Mouse (Mus musculus) hindbrain, embryonic 13.5 days (tissue): ENCODE measurements around the gene Rtn4rl1. TPM values are rescaled to one million over a fixed set of nuclear protein-coding genes. Genes with fewer than 3 reads are reported as not detected.
A peak's percentile ranks its signal among the peaks of the same experiment; 100 is the strongest.

ENCODE experiments used
- ATAC-seq: fragments of 200-750 bp; cut with Nextera tagmentation; 2 replicates; pipeline ENCODE4 v1.8.0; 2017; ENCODE audit warnings: moderate TSS enrichment; ENCODE audit not compliant: low FRiP score
- H3K27ac ChIP-seq: fragments of 300-500 bp; sonication (generic); 2 replicates; pipeline ENCODE4 v1.5.1; 2015; ENCODE audit warnings: inconsistent platforms, mild to moderate bottlenecking, moderate library complexity
- H3K27me3 ChIP-seq: fragments of 300-500 bp; sonication (generic); 2 replicates; pipeline ENCODE4 v1.6.1; 2015; ENCODE audit warnings: mild to moderate bottlenecking, inconsistent platforms
- H3K36me3 ChIP-seq: fragments of 300-500 bp; sonication (generic); 2 replicates; pipeline ENCODE4 v1.6.1; 2015; ENCODE audit warnings: mild to moderate bottlenecking, inconsistent platforms
- H3K4me1 ChIP-seq: fragments of 300-500 bp; sonication (generic); replicated peaks from 2 replicates; pipeline ENCODE4 v1.6.1; 2015; ENCODE audit warnings: inconsistent platforms
- H3K4me2 ChIP-seq: fragments of 300-500 bp; sonication (generic); 2 replicates; pipeline ENCODE4 v1.6.1; 2015; ENCODE audit warnings: inconsistent platforms, mild to moderate bottlenecking, moderate library complexity
- H3K4me3 ChIP-seq: fragments of 300-500 bp; sonication (generic); 2 replicates; pipeline ENCODE4 v1.5.1; 2015; ENCODE audit warnings: mild to moderate bottlenecking, inconsistent platforms
- H3K9ac ChIP-seq: fragments of 300-500 bp; sonication (generic); 2 replicates; pipeline ENCODE4 v1.6.1; 2015; ENCODE audit warnings: mild to moderate bottlenecking, inconsistent platforms
- H3K9me3 ChIP-seq: fragments of 300-500 bp; sonication (generic); 2 replicates; pipeline ENCODE4 v1.6.1; 2016; ENCODE audit warnings: inconsistent platforms
- WGBS: fragments of 180-500 bp; shearing (Covaris S2); methylation state at CpG from one replicate; pipeline ENCODE4 v1.1.7; 2015; 5-methylcytosine and 5-hydroxymethylcytosine counted together
- polyA plus RNA-seq: library from polyadenylated mRNA; unstranded; fragments of >200 nt; fragmentation: Nextera tagmentation; extraction: Ambion mirVana; gene quantifications from 2 replicates; pipeline ENCODE4 v1.2.1, GENCODE M21; 2015

Gene Rtn4rl1
- polyA plus RNA-seq, 1 experiment from 2014 or later: 8.0 TPM

DNA sequence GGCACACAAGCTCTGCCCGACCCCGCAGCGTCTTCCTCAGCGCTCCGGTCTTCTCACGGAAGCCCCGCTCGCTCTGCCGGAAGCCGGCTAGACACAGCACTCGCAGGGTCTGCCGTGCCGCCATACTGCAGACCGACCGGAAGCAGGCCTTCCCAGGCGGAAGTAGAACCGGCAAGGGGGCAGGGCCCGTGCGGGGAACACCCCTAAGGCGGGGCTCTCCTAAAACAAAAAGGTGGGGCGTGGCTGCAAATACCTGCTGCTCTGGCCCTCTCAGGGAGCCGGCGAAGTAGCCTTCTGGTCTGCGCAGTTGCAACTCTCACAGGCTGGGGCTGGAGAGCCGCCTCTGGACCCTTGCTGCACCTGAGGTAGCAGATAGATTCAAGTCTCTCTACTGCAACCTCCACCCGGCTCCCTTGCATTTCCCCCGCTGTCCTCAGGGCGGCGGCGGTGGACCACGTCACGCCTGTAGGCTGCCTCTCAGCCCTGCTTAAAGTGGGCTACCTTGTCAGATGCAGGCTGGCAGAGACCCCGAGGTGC is 14.8 kb upstream of the Rtn4rl1 start, which contains the start of gene Ovca2:
Gene Ovca2 (minus strand): TSS at position 164 of the 537 bp plus-strand sequence.
- ATAC-seq: peak; percentile 94
- Histone ChIP-seq H3K27me3 (peaks cover 15% of the 10 kb centered on the region), H3K9me3 (no peaks in the 10 kb centered on the region), H3K4me1 (peaks cover 42% of the 10 kb centered on the region), H3K27ac (peak within 1 kb of the TSS; percentile 92), H3K4me2 (peak within 1 kb of the TSS; percentile 97), H3K9ac (peak within 1 kb of the TSS; percentile 86), H3K36me3 (peaks cover 43% of the 10 kb centered on the region), H3K4me3 (peak within 1 kb of the TSS; percentile 68)
- under 1% methylated on average over 33 of the region's 33 CpGs for WGBS

DNA sequence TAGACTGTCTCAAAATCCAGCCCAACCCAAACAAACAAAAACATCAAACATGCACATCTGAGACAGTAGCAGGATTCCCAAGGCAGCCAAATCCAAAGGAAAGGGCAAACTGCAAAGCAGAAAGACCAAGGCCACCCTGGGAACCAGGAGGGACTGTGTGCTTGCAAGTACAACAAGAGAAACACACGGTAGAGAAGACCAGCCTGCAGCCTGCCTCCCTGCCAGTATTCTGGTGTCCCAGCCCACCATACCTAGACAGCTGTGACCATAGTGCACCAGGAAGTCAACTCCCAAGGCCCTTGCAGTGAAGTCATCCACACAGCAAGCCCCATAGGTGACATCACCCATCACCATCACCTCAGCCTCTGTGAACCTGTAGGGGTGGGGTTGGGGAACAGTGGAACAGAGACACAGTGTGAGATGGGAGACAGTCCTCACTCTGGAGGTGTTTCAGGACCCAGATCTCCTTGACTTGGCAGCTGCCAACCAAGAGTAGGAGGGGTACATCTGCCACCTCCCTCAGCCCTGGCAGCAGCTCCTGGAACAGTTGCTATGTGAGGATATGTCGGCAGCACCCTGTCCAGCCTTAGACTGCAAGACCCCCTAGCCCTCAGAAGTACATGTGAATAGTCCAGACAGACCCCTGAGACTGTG is 9.5 kb upstream of the Rtn4rl1 start:
- Histone ChIP-seq H3K27ac (peak overlapping the region; percentile 58), H3K4me3 (no peak overlapping the region), H3K36me3 (peaks cover 33% of the 10 kb centered on the region), H3K9me3 (no peaks in the 10 kb centered on the region), H3K4me2 (no peak overlapping the region), H3K9ac (peak overlapping the region; percentile 43), H3K4me1 (peaks cover 47% of the 10 kb centered on the region), H3K27me3 (no peaks in the 10 kb centered on the region)
- ATAC-seq: no peak
- 87% methylated on average over 2 of the region's 2 CpGs for WGBS

DNA sequence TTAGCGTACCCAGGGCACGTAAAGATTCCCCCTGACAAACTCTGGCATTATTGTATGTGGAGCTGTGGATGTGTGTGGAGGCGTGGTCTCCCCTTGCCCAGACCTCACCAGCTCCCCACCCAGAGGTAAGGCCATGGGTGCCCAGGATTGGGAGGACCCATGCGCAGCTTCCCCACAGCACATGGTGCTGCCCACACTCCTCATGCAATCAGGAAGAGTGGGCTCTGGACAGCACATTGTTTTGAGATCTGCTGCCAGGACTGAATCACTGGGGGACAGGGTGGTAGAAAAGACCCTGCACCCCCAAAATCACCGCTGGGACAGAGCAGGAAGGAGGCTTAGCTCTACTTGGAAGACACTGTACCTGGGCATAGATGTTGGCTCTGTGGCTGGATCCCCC is 9.0 kb upstream of the Rtn4rl1 start:
- H3K4me1 ChIP-seq: peaks cover 47% of the 10 kb centered on the region
- ATAC-seq: no peak
- no peak overlapping the region for H3K4me2 ChIP-seq
- H3K27me3 ChIP-seq: no peaks in the 10 kb centered on the region
- H3K9ac ChIP-seq: peak overlapping the region; percentile 43
- H3K4me3 ChIP-seq: no peak overlapping the region
- H3K9me3 ChIP-seq: no peaks in the 10 kb centered on the region
- WGBS: 92% methylated on average over 5 of the region's 5 CpGs
- H3K27ac ChIP-seq: peak overlapping the region; percentile 58
- H3K36me3 ChIP-seq: peaks cover 33% of the 10 kb centered on the region

DNA sequence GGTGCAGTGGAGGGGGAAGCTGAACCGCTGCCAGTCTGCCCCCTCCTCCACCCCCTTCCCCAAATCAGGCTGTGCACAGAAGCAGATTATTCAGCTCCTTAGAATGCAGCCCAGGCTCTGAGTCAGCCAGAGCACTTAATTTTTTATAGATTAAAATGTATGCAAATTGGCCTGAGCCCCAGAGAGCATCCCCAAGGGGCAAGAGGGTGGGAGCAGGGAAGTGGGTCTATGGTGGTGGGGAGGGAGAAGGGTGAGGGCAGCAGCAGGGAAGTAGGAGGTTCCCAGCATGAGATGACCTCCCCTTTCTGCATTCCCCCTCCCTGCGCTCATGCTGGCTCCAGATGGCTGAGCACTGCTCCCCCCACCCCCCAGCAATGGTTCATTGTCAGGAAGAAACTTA is 8.6 kb upstream of the Rtn4rl1 start:
- H3K27ac ChIP-seq: peak overlapping the region; percentile 58
- H3K27me3 ChIP-seq: no peaks in the 10 kb centered on the region
- ATAC-seq: no peak
- H3K9me3 ChIP-seq: no peaks in the 10 kb centered on the region
- H3K4me1 ChIP-seq: peaks cover 48% of the 10 kb centered on the region
- H3K9ac ChIP-seq: peak overlapping the region; percentile 43
- WGBS: 37% methylated on average over 2 of the region's 2 CpGs
- no peak overlapping the region for H3K4me2 ChIP-seq
- H3K4me3 ChIP-seq: no peak overlapping the region
- peaks cover 33% of the 10 kb centered on the region for H3K36me3 ChIP-seq

DNA sequence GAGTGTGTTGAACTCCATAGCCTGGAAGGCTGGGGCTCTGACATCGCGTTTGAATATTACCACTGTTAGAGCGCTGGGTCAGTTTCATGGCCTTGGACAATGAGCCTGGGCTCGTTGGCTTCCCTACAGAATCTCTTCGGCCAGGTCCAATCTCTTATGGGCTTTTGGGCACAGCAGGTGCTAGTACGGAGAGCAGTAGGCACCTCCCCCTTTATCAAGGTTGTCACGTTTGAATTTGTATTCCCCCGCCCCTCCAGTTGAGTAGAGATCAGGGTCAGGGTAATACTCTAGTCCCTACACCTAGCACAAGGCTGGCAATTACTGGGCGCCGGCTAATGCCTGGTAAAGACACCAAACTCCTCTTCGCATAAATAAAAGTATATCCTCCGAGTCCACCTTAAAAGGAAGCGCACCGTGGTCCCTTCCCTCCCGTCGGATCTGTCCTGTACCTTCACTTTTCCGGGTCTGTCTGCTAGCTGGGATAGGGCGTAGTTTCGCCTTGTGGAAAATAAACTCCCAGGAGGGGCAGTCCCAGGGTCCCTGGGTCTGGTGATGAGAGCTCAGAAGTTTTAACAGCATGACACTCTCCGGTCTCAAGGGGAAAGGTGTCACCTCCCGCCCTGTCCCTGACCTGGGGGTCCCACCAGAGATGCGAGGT is 3.7 kb upstream of the Rtn4rl1 start:
- Histone ChIP-seq H3K4me1 (peaks cover 52% of the 10 kb centered on the region), H3K9ac (peak overlapping the region; percentile 80), H3K4me2 (peak overlapping the region; percentile 90), H3K27me3 (peaks cover 40% of the 10 kb centered on the region), H3K9me3 (no peaks in the 10 kb centered on the region), H3K4me3 (peak overlapping the region; percentile 86), H3K27ac (no peak overlapping the region), H3K36me3 (no peaks in the 10 kb centered on the region)
- WGBS: under 1% methylated on average over 22 of the region's 22 CpGs
- no peak for ATAC-seq

DNA sequence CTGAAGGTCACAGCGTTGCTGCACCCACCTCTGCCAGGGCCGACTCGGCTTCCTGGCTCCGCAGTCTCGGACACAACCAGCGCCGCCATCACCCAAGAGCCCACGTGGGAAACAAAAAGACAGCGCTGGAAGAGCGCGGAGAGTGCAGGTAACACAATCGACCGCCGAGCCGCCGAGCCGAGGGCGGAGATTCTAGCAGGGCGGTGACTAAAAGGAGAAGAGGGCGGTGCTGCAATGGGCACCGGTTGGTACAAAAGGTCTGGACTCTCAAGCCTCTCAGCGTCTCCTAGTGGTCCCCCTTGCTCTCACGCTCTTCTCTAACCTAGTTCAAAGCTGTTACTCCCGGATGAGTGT is 3.2 kb upstream of the Rtn4rl1 start:
- Histone ChIP-seq H3K9me3 (no peaks in the 10 kb centered on the region), H3K4me3 (peak overlapping the region; percentile 86), H3K27me3 (peaks cover 45% of the 10 kb centered on the region), H3K4me2 (peak overlapping the region; percentile 90), H3K27ac (0 out of 2 replicates have a peak overlapping the region, but pooled peaks have one; percentile 30), H3K4me1 (peaks cover 52% of the 10 kb centered on the region), H3K9ac (peak overlapping the region; percentile 80), H3K36me3 (no peaks in the 10 kb centered on the region)
- peak; percentile 83 for ATAC-seq
- WGBS: under 1% methylated on average over 24 of the region's 24 CpGs

DNA sequence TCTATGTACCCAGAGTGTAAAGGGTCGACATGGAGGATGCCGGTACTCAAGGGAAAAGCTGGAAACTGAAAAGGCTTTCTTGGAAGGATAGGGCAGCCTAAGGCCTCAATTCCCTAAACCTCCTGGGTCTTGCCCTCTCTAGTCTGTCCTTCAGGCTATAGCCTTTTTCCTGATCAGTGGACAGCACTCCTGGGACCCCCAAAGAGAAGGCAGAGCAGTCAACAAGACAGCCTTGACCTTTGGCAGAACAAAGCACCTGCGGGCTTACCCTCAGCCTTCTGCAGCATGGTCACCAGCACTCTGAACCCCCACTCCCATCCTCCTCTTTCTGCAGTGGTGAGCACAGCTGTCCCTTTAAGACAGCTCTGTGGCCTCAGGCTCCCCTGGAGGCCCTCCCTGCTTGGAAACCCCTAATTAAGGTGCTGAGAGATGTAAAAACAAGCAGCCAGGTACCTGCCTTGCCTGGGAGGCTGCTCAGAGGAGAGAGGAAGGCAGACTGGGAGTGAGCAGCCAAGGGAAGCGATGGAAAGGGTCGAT is 2.6 kb upstream of the Rtn4rl1 start, which contains the start of gene Dph1:
Gene Dph1 (minus strand): TSS at position 337 of the 537 bp plus-strand sequence.
- ATAC-seq: no peak
- Histone ChIP-seq H3K9ac (peak within 1 kb of the TSS; percentile 80), H3K4me2 (peak within 1 kb of the TSS; percentile 90), H3K9me3 (no peaks in the 10 kb centered on the region), H3K4me1 (peaks cover 53% of the 10 kb centered on the region), H3K36me3 (no peaks in the 10 kb centered on the region), H3K27ac (peak within 1 kb of the TSS; percentile 30), H3K4me3 (peak within 1 kb of the TSS; percentile 86), H3K27me3 (peaks cover 52% of the 10 kb centered on the region)
- WGBS: 45% methylated on average over 5 of the region's 5 CpGs

DNA sequence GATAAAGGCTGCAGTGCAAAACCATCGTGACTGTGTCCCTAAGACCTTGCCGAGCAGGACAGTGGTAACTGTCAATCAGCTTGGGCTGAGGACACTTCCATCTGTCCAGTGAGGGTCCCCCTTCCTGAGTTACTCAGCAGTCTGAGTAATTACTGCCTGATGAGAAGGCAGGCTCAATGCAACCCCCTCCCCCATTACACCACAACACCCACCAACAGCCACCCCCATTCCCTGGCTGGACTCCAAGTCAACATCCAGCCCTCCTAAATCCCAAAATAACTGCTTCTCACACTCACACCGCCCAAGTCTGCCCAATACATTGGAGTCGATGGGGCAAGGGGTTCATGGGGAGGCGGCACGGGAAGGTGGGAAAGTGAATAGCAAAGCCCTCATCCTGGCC is 1.7 kb upstream of the Rtn4rl1 start:
- Histone ChIP-seq H3K36me3 (no peaks in the 10 kb centered on the region), H3K27ac (no peak overlapping the region), H3K4me2 (no peak overlapping the region), H3K4me1 (peaks cover 58% of the 10 kb centered on the region), H3K9me3 (no peaks in the 10 kb centered on the region), H3K27me3 (peaks cover 60% of the 10 kb centered on the region), H3K9ac (no peak overlapping the region), H3K4me3 (no peak overlapping the region)
- WGBS: 64% methylated on average over 6 of the region's 6 CpGs
- ATAC-seq: no peak

DNA sequence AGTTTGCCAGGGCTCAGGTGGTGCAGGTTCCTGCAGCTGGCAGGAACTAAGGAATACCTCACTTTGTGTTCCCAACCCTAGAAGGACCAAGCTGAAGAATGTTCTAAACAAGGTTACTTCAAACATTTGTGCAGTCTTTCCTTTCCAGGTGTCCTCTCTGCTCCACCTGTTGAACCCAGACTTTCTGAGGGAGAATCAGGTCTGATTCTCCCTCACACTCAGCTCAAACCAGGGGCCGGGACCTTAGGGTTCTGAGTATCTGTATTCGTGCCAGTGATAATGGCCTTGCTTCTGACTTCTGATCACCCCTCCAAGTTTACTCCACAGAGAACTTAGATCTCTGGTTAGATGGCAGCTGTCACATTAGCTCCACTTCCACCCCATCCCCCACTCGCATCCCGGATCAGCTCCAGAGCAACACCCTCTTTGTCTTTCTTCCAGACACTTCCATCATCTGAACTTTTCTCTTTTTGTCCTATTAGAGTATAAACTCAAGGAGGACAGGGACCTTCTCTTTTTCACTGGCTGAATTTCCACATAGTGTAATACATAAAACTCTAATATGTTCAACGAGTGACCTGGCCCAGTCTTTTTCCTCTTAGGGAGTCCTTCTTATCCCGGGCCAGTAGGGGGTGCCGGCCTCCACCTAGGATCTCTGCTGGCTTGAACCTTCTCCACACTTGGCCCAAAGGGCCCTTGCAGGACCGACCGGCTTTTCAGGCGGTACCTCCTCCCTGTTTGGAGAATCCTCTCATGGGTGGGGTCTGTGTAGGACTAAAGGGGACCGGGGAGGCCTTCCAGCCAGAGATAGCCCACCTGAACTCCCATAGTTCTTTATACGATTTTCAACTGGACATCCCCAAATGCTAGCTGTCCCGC is 1.0 kb upstream of the Rtn4rl1 start:
- WGBS: 24% methylated on average over 13 of the region's 13 CpGs
- ATAC-seq: peak; percentile 29; the same call in 1 of the 2 replicates
- Histone ChIP-seq H3K27ac (no peak overlapping the region), H3K27me3 (peaks cover 68% of the 10 kb centered on the region), H3K4me2 (peak overlapping the region; percentile 77), H3K9ac (no peak overlapping the region), H3K4me1 (peaks cover 62% of the 10 kb centered on the region), H3K9me3 (no peaks in the 10 kb centered on the region), H3K4me3 (peak overlapping the region; percentile 57), H3K36me3 (no peaks in the 10 kb centered on the region)

DNA sequence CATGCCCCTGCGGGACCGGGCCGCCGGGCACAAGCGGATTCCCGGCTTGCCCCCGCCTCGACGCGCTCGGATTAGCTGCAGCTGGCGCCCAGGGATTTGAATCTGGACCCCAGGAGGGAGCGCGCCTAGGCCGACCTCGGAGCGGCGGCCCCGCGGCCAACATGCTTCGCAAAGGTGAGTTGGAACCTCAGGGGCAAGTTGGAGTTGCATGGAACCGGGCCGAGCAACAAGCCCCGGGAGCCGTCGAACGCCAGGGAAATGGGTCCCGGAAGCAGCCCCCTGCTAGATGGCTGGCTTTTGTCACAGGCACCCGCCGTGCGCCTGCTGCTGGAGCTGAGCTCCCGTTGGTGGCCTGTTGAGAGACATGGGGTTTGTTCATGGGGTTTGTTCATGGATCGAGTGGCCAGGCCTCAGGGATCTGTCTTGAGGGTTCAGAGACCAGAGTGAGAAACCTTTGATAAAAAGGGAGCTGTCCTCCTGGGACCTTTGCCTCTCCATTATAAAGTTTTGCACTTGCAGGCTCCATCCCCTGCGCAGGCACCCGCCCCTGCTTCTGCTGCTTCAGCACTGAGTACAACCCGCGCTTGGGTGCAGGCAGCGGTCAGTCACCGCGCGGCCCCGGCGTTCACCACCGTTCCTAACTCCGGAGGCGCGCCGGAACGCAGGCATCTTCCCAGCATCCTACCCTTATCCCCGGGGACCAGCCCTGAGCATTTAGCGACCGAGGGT is 702 bp downstream of the Rtn4rl1 start:
- Histone ChIP-seq H3K27ac (peak overlapping the region; percentile 52; the same call in 1 of the 2 replicates), H3K9me3 (no peaks in the 10 kb centered on the region), H3K4me3 (peak overlapping the region; percentile 57), H3K4me2 (peak overlapping the region; percentile 77), H3K27me3 (peaks cover 79% of the 10 kb centered on the region), H3K4me1 (peaks cover 64% of the 10 kb centered on the region), H3K9ac (peak overlapping the region; percentile 77), H3K36me3 (no peaks in the 10 kb centered on the region)
- under 1% methylated on average over 52 of the region's 52 CpGs for WGBS
- no peak for ATAC-seq

DNA sequence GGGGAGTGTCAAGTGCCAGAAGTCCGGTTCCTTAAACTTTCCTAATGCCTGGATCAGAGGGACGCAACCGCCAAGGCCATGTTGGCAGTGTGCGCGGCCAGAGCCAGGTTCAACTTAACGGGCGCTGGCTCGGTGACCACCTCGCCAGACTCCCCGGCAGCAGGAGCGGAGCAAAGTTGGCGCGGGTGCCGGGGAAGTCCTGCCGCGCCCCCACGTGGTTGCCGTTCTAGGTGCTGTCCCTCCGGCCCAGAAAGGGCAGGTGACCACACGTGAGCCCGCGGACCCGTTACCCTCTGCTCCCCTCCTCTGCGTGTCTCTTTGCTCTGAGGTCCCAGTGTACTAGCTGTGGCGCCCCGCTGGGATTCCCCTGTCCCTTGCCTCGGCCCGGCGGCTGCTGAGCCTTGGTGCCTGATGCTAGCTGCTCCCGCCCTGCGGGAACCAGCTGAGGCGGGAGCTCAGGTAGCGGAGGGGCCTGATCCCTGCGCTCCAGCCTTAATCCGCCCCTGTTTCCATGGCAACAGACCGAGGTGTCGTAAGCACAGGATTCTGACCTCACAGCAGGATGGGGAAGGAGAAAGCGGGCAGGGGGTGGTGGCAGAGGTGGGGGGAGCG is 1.4 kb downstream of the Rtn4rl1 start:
- H3K4me1 ChIP-seq: peaks cover 57% of the 10 kb centered on the region
- H3K4me3 ChIP-seq: peak overlapping the region; percentile 57
- 0 out of 2 replicates have a peak overlapping the region, but pooled peaks have one; percentile 23 for H3K27ac ChIP-seq
- ATAC-seq: 0 out of 2 replicates have a peak, but pooled peaks have one; percentile 12
- peak overlapping the region; percentile 77 for H3K9ac ChIP-seq
- no peaks in the 10 kb centered on the region for H3K36me3 ChIP-seq
- under 1% methylated on average over 39 of the region's 39 CpGs for WGBS
- peaks cover 85% of the 10 kb centered on the region for H3K27me3 ChIP-seq
- no peaks in the 10 kb centered on the region for H3K9me3 ChIP-seq
- peak overlapping the region; percentile 77 for H3K4me2 ChIP-seq
